Mouse (Mus musculus) hindbrain, postnatal 0 days (tissue): ENCODE results near the gene Zfp174. TPM values are rescaled to one million over a fixed set of nuclear protein-coding genes. Genes with fewer than 3 reads are reported as not detected.
"Not testable (repeated sequence)": the region's sequence is repeated elsewhere in the genome, so short reads cannot be mapped to it uniquely, and the experiment has no call there.

Source experiments
- ATAC-seq: fragments of 200-750 bp; cut with Nextera tagmentation; 2 replicates; pipeline ENCODE4 v1.8.0; 2017; ENCODE audit warnings: mild to moderate bottlenecking, moderate TSS enrichment, moderate library complexity
- DNase-seq: peaks from one replicate; pipeline ENCODE4 v3.0.0-alpha.2; 2015; ENCODE audit warnings: low spot score
- H3K27ac ChIP-seq: fragments of 300-500 bp; sonication (generic); 2 replicates; pipeline ENCODE4 v1.5.1; 2014; ENCODE audit warnings: mild to moderate bottlenecking
- H3K27me3 ChIP-seq: fragments of 300-500 bp; sonication (generic); 2 replicates; pipeline ENCODE4 v1.6.1; 2014; ENCODE audit warnings: low read length, mixed read lengths; ENCODE audit not compliant: insufficient read depth
- H3K36me3 ChIP-seq: fragments of 300-500 bp; sonication (generic); 2 replicates; pipeline ENCODE4 v1.6.1; 2014; ENCODE audit warnings: low read length, mixed read lengths; ENCODE audit not compliant: insufficient read depth
- H3K4me1 ChIP-seq: fragments of 300-500 bp; sonication (generic); 2 replicates; pipeline ENCODE4 v1.6.1; 2014; ENCODE audit warnings: antibody characterized with exemption, low read length, mixed read lengths; ENCODE audit not compliant: insufficient read depth
- H3K4me2 ChIP-seq: fragments of 300-500 bp; sonication (generic); 2 replicates; pipeline ENCODE4 v1.6.1; 2014; ENCODE audit warnings: low read depth, mild to moderate bottlenecking, low read length, moderate library complexity, mixed read lengths
- H3K4me3 ChIP-seq: fragments of 300-500 bp; sonication (generic); 2 replicates; pipeline ENCODE4 v1.5.1; 2014; ENCODE audit warnings: low read length
- H3K9ac ChIP-seq: fragments of 300-500 bp; sonication (generic); replicated peaks from 2 replicates; pipeline ENCODE4 v1.6.1; 2014; ENCODE audit warnings: mild to moderate bottlenecking, low read length, moderate library complexity, mixed read lengths
- H3K9me3 ChIP-seq: fragments of 300-500 bp; sonication (generic); 2 replicates; pipeline ENCODE4 v1.6.1; 2016; ENCODE audit warnings: low read length, mixed read lengths
- CTCF ChIP-seq: IDR thresholded peaks from 2 replicates; pipeline ENCODE4 v1.5.1; 2016; ENCODE audit warnings: antibody characterized with exemption, control low read depth, low read depth
- WGBS: fragments of 180-500 bp; shearing (Covaris S2); extraction: QIAGEN DNeasy Blood & Tissue Kit; methylation state at CpG from one replicate; pipeline ENCODE4 v1.1.7; 2014; 5-methylcytosine and 5-hydroxymethylcytosine counted together
- polyA plus RNA-seq: library from polyadenylated mRNA; unstranded; fragments of >200 nt; fragmentation: Nextera tagmentation; extraction: Ambion mirVana; gene quantifications from 2 replicates; pipeline ENCODE4 v1.2.1, GENCODE M21; 2015
- total RNA-seq: library from RNA; depleted of rRNA; stranded (reverse); fragments of >200 nt; gene quantifications from 2 replicates; pipeline ENCODE4 v1.2.3, GENCODE M21; 2014; rRNA removed

The Zfp174 gene
- 3.4 and 3.6 TPM in 2 replicates for total RNA-seq
- 1.2 and 1.3 TPM in 2 replicates for polyA plus RNA-seq

DNA sequence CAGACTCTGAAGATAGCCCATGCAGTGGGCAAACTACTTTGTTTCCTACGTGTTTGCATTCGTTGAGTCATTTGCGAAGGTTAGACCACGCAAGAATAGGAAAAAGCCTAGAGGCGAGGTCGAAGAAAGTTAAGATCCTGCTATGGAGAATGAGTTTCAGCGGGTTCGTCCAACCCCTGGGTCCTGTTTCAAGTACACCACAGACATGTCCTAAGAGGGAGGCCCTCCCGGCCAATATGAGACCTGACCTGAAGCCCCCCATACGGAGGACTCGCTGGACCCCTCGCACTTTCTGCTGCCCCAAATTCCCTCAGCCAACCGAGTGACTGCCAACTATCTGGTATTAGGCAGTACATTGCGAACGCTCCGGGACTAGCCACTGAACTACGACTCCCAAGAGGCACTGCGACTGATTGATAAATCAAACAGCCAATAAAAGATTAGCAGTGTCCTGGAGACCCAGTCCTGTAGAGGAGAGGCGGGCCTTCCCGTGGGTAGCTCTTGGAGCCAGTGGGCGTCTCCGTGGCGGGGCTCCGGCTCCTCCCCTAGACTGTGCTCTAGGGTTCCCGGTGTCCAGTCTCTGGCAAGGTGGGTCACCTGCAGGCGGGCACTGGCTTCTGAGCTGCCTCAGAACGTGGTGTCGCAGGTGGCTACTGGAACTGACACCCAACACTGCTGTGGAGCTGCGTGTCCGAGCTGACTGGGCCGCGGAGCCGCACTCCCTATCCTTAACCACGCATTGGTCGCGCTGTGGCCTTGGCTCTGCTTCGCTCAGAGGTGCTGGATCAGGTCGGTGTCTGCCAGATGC lies at the start of gene Zfp174:
Gene Zfp174 (plus strand): TSS at position 558 of the 808 bp plus-strand sequence.
- Histone ChIP-seq H3K4me3 (peak within 1 kb of the TSS; percentile 72), H3K4me1 (0 out of 2 replicates have a peak, but pooled peaks cover 2% of the 10 kb centered on the region), H3K4me2 (peak within 1 kb of the TSS; percentile 78), H3K27me3 (no peaks in the 10 kb centered on the region), H3K9ac (peak within 1 kb of the TSS; percentile 59), H3K9me3 (no peaks in the 10 kb centered on the region), H3K27ac (0 out of 2 replicates have a peak within 1 kb of the TSS, but pooled peaks have one; percentile 41), H3K36me3 (no peaks in the 10 kb centered on the region)
- peak; percentile 39 for TF ChIP-seq CTCF
- WGBS, result 3% methylated on average over 38 of the region's 38 CpGs
- ATAC-seq, result peak; percentile 99
- peak; percentile 98 for DNase-seq

DNA sequence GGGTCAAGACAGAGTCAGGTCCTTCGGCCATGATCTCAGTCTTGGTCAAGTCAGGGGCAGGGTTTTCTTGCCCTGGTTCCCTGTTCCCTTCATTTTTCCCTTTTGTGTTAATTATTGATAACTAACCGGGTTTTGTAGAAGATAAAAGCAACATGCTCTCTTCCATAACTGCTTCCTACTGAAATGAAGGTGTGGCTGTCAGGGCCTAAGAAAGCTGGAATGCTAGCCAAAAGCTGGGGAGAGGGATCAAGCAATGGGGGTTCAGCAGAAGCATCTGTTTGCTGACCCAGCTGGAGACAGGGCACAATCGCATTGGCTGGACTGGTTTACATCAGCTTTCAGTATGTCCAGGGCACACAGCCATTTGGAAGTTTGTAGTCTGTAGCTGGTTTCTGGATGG lies 38.9 kb upstream of the Zfp174 start:
- Histone ChIP-seq H3K4me1 (no peaks in the 10 kb centered on the region), H3K4me3 (no peak overlapping the region), H3K36me3 (no peaks in the 10 kb centered on the region), H3K9ac (no peak overlapping the region), H3K9me3 (no peaks in the 10 kb centered on the region), H3K27ac (no peak overlapping the region), H3K4me2 (no peak overlapping the region), H3K27me3 (no peaks in the 10 kb centered on the region)
- WGBS, result 80% methylated on average over 3 of the region's 3 CpGs
- DNase-seq, result no peak
- no peak for ATAC-seq
- no peak for TF ChIP-seq CTCF

DNA sequence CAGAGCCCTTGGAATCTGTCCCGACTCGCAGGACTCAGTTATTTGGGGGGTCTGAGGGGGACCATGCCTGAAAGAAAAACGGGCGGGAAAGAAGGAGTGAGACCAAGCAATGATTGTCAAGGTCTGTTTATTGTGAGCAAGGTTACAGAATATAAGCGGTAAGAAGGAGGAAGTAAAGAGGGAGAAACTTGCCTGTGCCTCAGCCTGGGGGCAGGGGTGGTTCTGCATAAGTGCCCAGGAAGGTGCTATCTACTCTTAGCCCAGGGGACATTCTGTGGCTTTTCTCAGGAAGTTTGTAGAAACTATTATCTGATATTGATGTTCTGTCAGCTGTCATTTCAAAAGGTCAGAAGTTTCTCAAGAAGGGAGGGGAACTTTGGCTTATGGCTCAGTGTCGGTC lies 32.4 kb upstream of the Zfp174 start:
- not testable (repeated sequence) for H3K4me2 ChIP-seq, DNase-seq, H3K4me3 ChIP-seq, H3K4me1 ChIP-seq, H3K27ac ChIP-seq, H3K27me3 ChIP-seq, H3K9ac ChIP-seq, ATAC-seq, H3K36me3 ChIP-seq, H3K9me3 ChIP-seq
- WGBS, result 84% methylated on average over 6 of the region's 6 CpGs

DNA sequence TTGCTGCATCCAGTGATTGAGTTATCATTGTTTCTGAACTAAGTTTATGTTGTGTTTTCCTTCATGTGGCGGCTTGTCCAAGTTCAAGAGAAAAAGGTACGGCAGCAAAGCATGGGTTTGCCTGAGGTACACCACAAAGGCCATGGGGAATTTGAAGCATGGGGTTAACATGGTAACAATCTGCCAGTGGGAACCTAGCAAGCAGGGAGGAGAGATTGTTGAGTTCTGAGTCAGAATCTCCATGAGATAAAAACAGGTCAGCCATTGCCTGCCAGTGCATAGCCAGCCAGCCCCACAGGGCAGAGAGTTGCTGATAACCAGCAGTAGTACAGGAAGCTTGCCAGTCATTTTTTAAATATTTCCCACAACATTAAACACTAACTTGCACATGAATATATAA lies 26.9 kb upstream of the Zfp174 start:
- Histone ChIP-seq H3K4me1 (no peaks in the 10 kb centered on the region), H3K27ac (no peak overlapping the region), H3K9ac (no peak overlapping the region), H3K36me3 (no peaks in the 10 kb centered on the region), H3K27me3 (no peaks in the 10 kb centered on the region), H3K4me3 (no peak overlapping the region), H3K9me3 (no peaks in the 10 kb centered on the region), H3K4me2 (no peak overlapping the region)
- WGBS, result 98% methylated on average over 2 of the region's 2 CpGs
- ATAC-seq (no peak), DNase-seq (no peak)
- TF ChIP-seq CTCF, result no peak

DNA sequence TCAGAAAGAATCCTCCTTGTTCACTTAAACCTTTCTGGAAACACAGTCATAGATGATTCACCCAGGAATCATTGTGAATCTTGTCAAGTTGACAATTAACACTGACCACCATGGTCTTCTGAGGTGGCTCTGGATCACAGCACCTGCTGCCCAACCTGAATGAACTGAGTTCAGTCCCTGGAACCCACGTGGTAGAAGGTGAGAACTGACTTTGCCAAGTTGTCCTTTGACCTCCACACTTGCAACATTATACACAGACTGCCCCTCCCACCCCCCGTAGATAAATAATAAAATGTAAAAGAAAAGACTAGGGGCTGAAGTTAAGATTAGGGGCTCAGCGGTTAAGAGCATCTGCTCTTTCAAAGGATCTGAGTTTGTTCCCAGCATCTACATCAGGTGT lies 19.0 kb upstream of the Zfp174 start:
- ATAC-seq, result no peak
- 60% methylated on average over 3 of the region's 3 CpGs for WGBS
- H3K4me1 ChIP-seq, result no peaks in the 10 kb centered on the region
- H3K4me3 ChIP-seq, result no peak overlapping the region
- H3K9ac ChIP-seq, result no peak overlapping the region
- no peaks in the 10 kb centered on the region for H3K36me3 ChIP-seq
- no peak for TF ChIP-seq CTCF
- no peaks in the 10 kb centered on the region for H3K27me3 ChIP-seq
- H3K27ac ChIP-seq, result no peak overlapping the region
- no peak for DNase-seq
- H3K9me3 ChIP-seq, result no peaks in the 10 kb centered on the region
- no peak overlapping the region for H3K4me2 ChIP-seq

DNA sequence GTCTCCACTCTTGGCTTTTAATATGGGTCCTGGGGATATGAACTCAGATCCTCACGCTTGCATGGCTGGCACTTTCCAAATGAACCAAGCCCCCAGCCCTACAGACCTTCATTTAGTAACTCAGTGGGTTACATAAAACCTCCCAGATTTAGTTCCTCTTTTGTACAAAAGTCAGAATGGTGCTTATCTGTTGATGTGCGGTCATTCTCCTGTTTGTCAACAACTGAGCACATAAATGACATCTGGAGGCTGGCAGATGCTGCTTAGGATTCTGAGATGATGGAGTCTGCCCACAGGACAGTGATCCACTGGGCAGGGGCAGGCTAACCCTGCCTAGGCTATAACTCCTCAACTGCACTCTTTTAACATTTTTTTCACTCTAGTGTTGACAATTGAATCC lies 17.3 kb upstream of the Zfp174 start:
- no peak overlapping the region for H3K27ac ChIP-seq
- no peaks in the 10 kb centered on the region for H3K27me3 ChIP-seq
- no peaks in the 10 kb centered on the region for H3K9me3 ChIP-seq
- no peak overlapping the region for H3K4me2 ChIP-seq
- no peaks in the 10 kb centered on the region for H3K36me3 ChIP-seq
- no peak for ATAC-seq
- TF ChIP-seq CTCF, result no peak
- H3K4me3 ChIP-seq, result no peak overlapping the region
- H3K4me1 ChIP-seq, result no peaks in the 10 kb centered on the region
- DNase-seq, result no peak
- 88% methylated on average over 2 of the region's 2 CpGs for WGBS
- no peak overlapping the region for H3K9ac ChIP-seq

DNA sequence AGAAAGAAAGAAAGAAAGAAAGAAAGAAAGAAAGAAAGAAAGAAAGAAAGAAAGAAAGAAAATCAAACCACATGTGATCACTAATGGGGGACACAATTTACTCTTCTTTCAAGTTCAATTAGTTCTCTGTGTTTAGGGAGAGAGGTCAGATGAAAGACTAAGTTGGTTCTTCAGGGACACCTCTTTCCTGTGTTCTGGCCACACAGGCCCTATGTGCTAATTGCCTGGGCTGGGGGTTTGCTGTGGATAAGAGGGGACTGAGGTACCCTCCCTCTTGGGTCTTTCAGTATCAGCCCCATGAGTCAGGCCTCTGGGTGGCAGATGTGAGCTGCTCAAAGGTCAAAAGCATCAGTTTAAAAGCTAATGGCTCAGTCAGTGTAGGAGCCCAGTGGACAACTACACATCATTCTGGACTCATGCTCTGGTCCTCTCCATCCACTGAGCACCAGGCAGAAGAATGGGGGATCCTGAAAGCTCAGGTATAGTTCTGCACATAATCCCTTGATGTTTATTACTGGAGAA lies 16.4 kb upstream of the Zfp174 start, which contains the start of gene Olfr15:
Gene Olfr15 (plus strand): TSS at position 291 of the 522 bp plus-strand sequence.
- Histone ChIP-seq H3K4me2 (no peak within 1 kb of the TSS), H3K9ac (no peak within 1 kb of the TSS), H3K27ac (no peak within 1 kb of the TSS), H3K27me3 (no peaks in the 10 kb centered on the region), H3K4me3 (no peak within 1 kb of the TSS), H3K9me3 (no peaks in the 10 kb centered on the region), H3K4me1 (no peaks in the 10 kb centered on the region), H3K36me3 (no peaks in the 10 kb centered on the region)
- ATAC-seq, result no peak
- no peak for DNase-seq
- no peak for TF ChIP-seq CTCF
